Comparison of ENCODE assay signal across 15 mouse cellular contexts in the genomic region with DNA sequence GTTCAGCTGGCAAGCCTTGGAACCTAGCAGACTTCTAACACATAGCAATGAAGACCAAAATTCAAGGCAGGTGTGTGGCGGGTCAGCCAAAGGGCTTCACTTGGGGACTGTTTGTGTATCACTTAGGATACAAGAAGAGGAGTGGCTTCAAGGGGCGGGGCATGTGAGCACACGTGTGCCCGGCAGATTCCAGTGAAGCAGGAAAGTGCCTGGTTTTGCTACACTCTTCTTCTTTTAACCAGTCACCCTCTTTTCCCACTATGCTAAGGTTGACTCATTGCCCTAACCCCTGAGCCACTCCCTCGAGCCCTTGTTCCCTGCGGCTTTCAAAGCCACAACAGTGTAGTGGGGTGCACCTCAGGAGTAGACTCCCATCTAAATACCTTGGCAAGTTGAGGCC. TPM values are rescaled to one million over a fixed set of nuclear protein-coding genes. Genes with fewer than 3 reads are reported as not detected.
DNase-seq lines count a peak whose midpoint lies in the region; ATAC-seq and TF ChIP-seq lines count a peak whose summit lies in the region.
"Had no signal": no experiment of that assay in that cellular context is flagged by ENCODE, and none has a peak within 500 bp of the region (broad histone marks: within the 10 kb centered on the region; RNA-seq: fewer than 3 reads in every experiment).

No protein-coding gene starts in this region.

- peaks cover 6% of the 10 kb centered on the region for H3K27me3 ChIP-seq in limb, embryonic 14.5 days (ENCODE audit: control insufficient read depth, insufficient read depth, low read length)
- peaks cover 36% of the 10 kb centered on the region for H3K27me3 ChIP-seq in limb, embryonic 10.5 days (ENCODE audit: low read depth, poor library complexity, severe bottlenecking)
- H3K27me3 ChIP-seq in lung, embryonic 14.5 days (ENCODE audit: insufficient read depth, low read length): peaks cover 3% of the 10 kb centered on the region; the same call in 1 of the 2 replicates
- no peaks in the 10 kb centered on the region for H3K27me3 ChIP-seq in stomach, embryonic 16.5 days (ENCODE audit: control insufficient read depth, insufficient read depth, low read length)

- H3K27ac ChIP-seq in limb, embryonic 14.5 days (replicated peaks; ENCODE audit: low read depth, low read length): no peak overlapping the region
- no peak overlapping the region for H3K27ac ChIP-seq in limb, embryonic 10.5 days
- no peak overlapping the region for H3K27ac ChIP-seq in lung, embryonic 14.5 days (ENCODE audit: low read depth)
- H3K27ac ChIP-seq in stomach, embryonic 16.5 days (ENCODE audit: low read length): peak overlapping the region; percentile 87
- H3K27ac ChIP-seq: hindbrain, embryonic 12.5 days; limb, embryonic 12.5 days; midbrain, embryonic 10.5 days had no signal

- no peak overlapping the region for H3K4me3 ChIP-seq in limb, embryonic 14.5 days (replicated peaks; ENCODE audit: low read length)
- no peak overlapping the region for H3K4me3 ChIP-seq in limb, embryonic 10.5 days
- H3K4me3 ChIP-seq in lung, embryonic 14.5 days (ENCODE audit: low read depth, low read length): no peak overlapping the region
- no peak overlapping the region for H3K4me3 ChIP-seq in stomach, embryonic 16.5 days (replicated peaks; ENCODE audit: low read length)
- H3K4me3 ChIP-seq: erythroblast, embryonic 14.5 days; hindbrain, embryonic 12.5 days; limb, embryonic 12.5 days; midbrain, embryonic 10.5 days had no signal

- WGBS in limb, embryonic 14.5 days: 23% methylated on average over 6 of the region's 6 CpGs
- 33% methylated on average over 6 of the region's 6 CpGs for WGBS in limb, embryonic 10.5 days
- 32% methylated on average over 6 of the region's 6 CpGs for WGBS in lung, embryonic 14.5 days
- WGBS in stomach, embryonic 16.5 days: 30% methylated on average over 6 of the region's 6 CpGs

- TF ChIP-seq CTCF in lung, embryonic 14.5 days (IDR thresholded peaks at IDR 0.05; ENCODE audit: low read depth): no peak

- H3K4me1 ChIP-seq in limb, embryonic 14.5 days (ENCODE audit: control insufficient read depth, insufficient read depth, low read length): peaks cover 6% of the 10 kb centered on the region; the same call in 1 of the 2 replicates
- H3K4me1 ChIP-seq in limb, embryonic 10.5 days: peaks cover 20% of the 10 kb centered on the region
- H3K4me1 ChIP-seq in lung, embryonic 14.5 days (ENCODE audit: insufficient read depth): no peaks in the 10 kb centered on the region
- H3K4me1 ChIP-seq in stomach, embryonic 16.5 days (ENCODE audit: control insufficient read depth, insufficient read depth, low read length): peaks cover 15% of the 10 kb centered on the region
- H3K4me1 ChIP-seq: hindbrain, embryonic 12.5 days had no signal

- peaks cover 30% of the 10 kb centered on the region for H3K36me3 ChIP-seq in limb, embryonic 14.5 days (ENCODE audit: control insufficient read depth, insufficient read depth, low read length)
- H3K36me3 ChIP-seq in limb, embryonic 10.5 days: peaks cover 33% of the 10 kb centered on the region
- peaks cover 33% of the 10 kb centered on the region for H3K36me3 ChIP-seq in lung, embryonic 14.5 days (ENCODE audit: insufficient read depth)
- no peaks in the 10 kb centered on the region for H3K36me3 ChIP-seq in stomach, embryonic 16.5 days (ENCODE audit: control insufficient read depth, insufficient read depth, low read length)

- ATAC-seq in limb, embryonic 14.5 days (ENCODE audit: low FRiP score, low read depth): peak; percentile 19; the same call in 1 of the 2 replicates
- 0 out of 2 replicates have a peak, but pooled peaks have one; percentile 30 for ATAC-seq in lung, embryonic 14.5 days (ENCODE audit: insufficient read depth)
- peak; percentile 78 for ATAC-seq in stomach, embryonic 16.5 days (ENCODE audit: insufficient read depth, low FRiP score)

- no peak overlapping the region for H3K4me2 ChIP-seq in limb, embryonic 14.5 days (replicated peaks; ENCODE audit: low read depth, low read length, severe bottlenecking)
- no peak overlapping the region for H3K4me2 ChIP-seq in lung, embryonic 14.5 days
- no peak overlapping the region for H3K4me2 ChIP-seq in stomach, embryonic 16.5 days (ENCODE audit: low read depth, low read length)
- H3K4me2 ChIP-seq: hindbrain, embryonic 12.5 days; limb, embryonic 12.5 days had no signal

- no peak overlapping the region for H3K9ac ChIP-seq in limb, embryonic 14.5 days (ENCODE audit: low read depth, low read length, severe bottlenecking)
- H3K9ac ChIP-seq in lung, embryonic 14.5 days: no peak overlapping the region
- H3K9ac ChIP-seq in stomach, embryonic 16.5 days (ENCODE audit: low read length): no peak overlapping the region
- H3K9ac ChIP-seq: hindbrain, embryonic 12.5 days; limb, embryonic 12.5 days had no signal

- H3K9me3 ChIP-seq in limb, embryonic 14.5 days (ENCODE audit: control insufficient read depth, low read length): no peaks in the 10 kb centered on the region
- no peaks in the 10 kb centered on the region for H3K9me3 ChIP-seq in limb, embryonic 10.5 days (replicated peaks)
- no peaks in the 10 kb centered on the region for H3K9me3 ChIP-seq in lung, embryonic 14.5 days (ENCODE audit: low read depth, low read length)
- no peaks in the 10 kb centered on the region for H3K9me3 ChIP-seq in stomach, embryonic 16.5 days (replicated peaks; ENCODE audit: control insufficient read depth, low read length)
- H3K9me3 ChIP-seq: hindbrain, embryonic 12.5 days; limb, embryonic 12.5 days; midbrain, embryonic 10.5 days had no signal

- no peak for TF ChIP-seq POLR2A in limb, embryonic 14.5 days (IDR thresholded peaks at IDR 0.05; ENCODE audit: borderline replicate concordance, extremely low read depth, insufficient read depth, insufficient read length)

- DNase-seq in embryo, embryonic 10.5 days (ENCODE audit: low spot score): peak; percentile 18
- no peak for DNase-seq in embryo, embryonic 9.5 days (ENCODE audit: extremely low spot score)
- DNase-seq in limb, embryonic 14.5 days (ENCODE audit: low spot score): peak; percentile 34
- no peak for DNase-seq in limb, embryonic 10.5 days (ENCODE audit: low spot score)
- DNase-seq in lung, embryonic 14.5 days: peak; percentile 29
- no peak for DNase-seq in retina, postnatal 1 day
- no peak for DNase-seq in spleen, postnatal 4 days (ENCODE audit: low spot score in 2 of 2)
- DNase-seq: adrenal gland, postnatal 25 days; B cell, adult 2 months; cerebellum, adult 11-12 months had no signal

RNA-seq across cellular contexts. Expression of gene Tgm1, which starts 1.2 kb away (rescaled TPM):
- polyA plus RNA-seq in limb, embryonic 14.5 days (2012; rRNA removed): 15.0 and 17.7 TPM in 2 replicates
- polyA plus RNA-seq in limb, embryonic 14.5 days (2014; fragmentation: Nextera tagmentation; extraction: Ambion mirVana): 17.0 and 21.2 TPM in 2 replicates
- 1.5 and 1.9 TPM in 2 replicates for polyA plus RNA-seq in limb, embryonic 10.5 days (2016; fragmentation: Nextera tagmentation; extraction: Ambion mirVana)
- polyA plus RNA-seq in lung, embryonic 14.5 days (2014; fragmentation: Nextera tagmentation; extraction: Ambion mirVana): 0.89 and 1.3 TPM in 2 replicates
- polyA plus RNA-seq in stomach, embryonic 16.5 days (2015; fragmentation: Nextera tagmentation; extraction: Ambion mirVana): 53.1 and 72.9 TPM in 2 replicates

RNA-seq across cellular contexts. Expression of gene Rabggta, which starts 7.2 kb away (rescaled TPM):
- 41.7 and 53.5 TPM in 2 replicates for polyA plus RNA-seq in limb, embryonic 14.5 days (2012; rRNA removed)
- 20.4 and 23.0 TPM in 2 replicates for polyA plus RNA-seq in limb, embryonic 14.5 days (2014; fragmentation: Nextera tagmentation; extraction: Ambion mirVana)
- polyA plus RNA-seq in limb, embryonic 10.5 days (2016; fragmentation: Nextera tagmentation; extraction: Ambion mirVana): 27.3 and 29.7 TPM in 2 replicates
- 25.6 and 29.5 TPM in 2 replicates for polyA plus RNA-seq in lung, embryonic 14.5 days (2014; fragmentation: Nextera tagmentation; extraction: Ambion mirVana)
- polyA plus RNA-seq in stomach, embryonic 16.5 days (2015; fragmentation: Nextera tagmentation; extraction: Ambion mirVana): 36.3 and 37.1 TPM in 2 replicates

RNA-seq across cellular contexts. Expression of gene Dhrs1, which starts 30.6 kb away (rescaled TPM):
- 88.3 and 109 TPM in 2 replicates for polyA plus RNA-seq in limb, embryonic 14.5 days (2012; rRNA removed)
- polyA plus RNA-seq in limb, embryonic 14.5 days (2014; fragmentation: Nextera tagmentation; extraction: Ambion mirVana): 82.0 and 89.7 TPM in 2 replicates
- polyA plus RNA-seq in limb, embryonic 10.5 days (2016; fragmentation: Nextera tagmentation; extraction: Ambion mirVana): 65.2 and 67.4 TPM in 2 replicates
- polyA plus RNA-seq in lung, embryonic 14.5 days (2014; fragmentation: Nextera tagmentation; extraction: Ambion mirVana): 76.7 and 79.9 TPM in 2 replicates
- 107 and 125 TPM in 2 replicates for polyA plus RNA-seq in stomach, embryonic 16.5 days (2015; fragmentation: Nextera tagmentation; extraction: Ambion mirVana)
- polyA plus RNA-seq: erythroblast, embryonic 14.5 days had no signal

RNA-seq across cellular contexts. Expression of gene Nop9, which starts 30.6 kb away (rescaled TPM):
- 23.5 and 30.5 TPM in 2 replicates for polyA plus RNA-seq in limb, embryonic 14.5 days (2012; rRNA removed)
- polyA plus RNA-seq in limb, embryonic 14.5 days (2014; fragmentation: Nextera tagmentation; extraction: Ambion mirVana): 37.6 and 38.1 TPM in 2 replicates
- polyA plus RNA-seq in limb, embryonic 10.5 days (2016; fragmentation: Nextera tagmentation; extraction: Ambion mirVana): 68.7 and 71.4 TPM in 2 replicates
- polyA plus RNA-seq in lung, embryonic 14.5 days (2014; fragmentation: Nextera tagmentation; extraction: Ambion mirVana): 48.7 and 50.6 TPM in 2 replicates
- 23.8 and 28.4 TPM in 2 replicates for polyA plus RNA-seq in stomach, embryonic 16.5 days (2015; fragmentation: Nextera tagmentation; extraction: Ambion mirVana)

RNA-seq across cellular contexts. Expression of gene Tinf2, which starts 33.3 kb away (rescaled TPM):
- 35.9 and 38.4 TPM in 2 replicates for polyA plus RNA-seq in limb, embryonic 14.5 days (2012; rRNA removed)
- 34.2 and 40.1 TPM in 2 replicates for polyA plus RNA-seq in limb, embryonic 14.5 days (2014; fragmentation: Nextera tagmentation; extraction: Ambion mirVana)
- 66.2 and 77.9 TPM in 2 replicates for polyA plus RNA-seq in limb, embryonic 10.5 days (2016; fragmentation: Nextera tagmentation; extraction: Ambion mirVana)
- 53.3 and 58.0 TPM in 2 replicates for polyA plus RNA-seq in lung, embryonic 14.5 days (2014; fragmentation: Nextera tagmentation; extraction: Ambion mirVana)
- polyA plus RNA-seq in stomach, embryonic 16.5 days (2015; fragmentation: Nextera tagmentation; extraction: Ambion mirVana): 34.4 and 36.3 TPM in 2 replicates

Comparison
In these comparisons a context has a peak if more than half of its experiments do, and no peak if none do; other contexts are left out.
1. DNase-seq: peak in embryo, embryonic 10.5 days (single experiment), limb, embryonic 14.5 days (single experiment) and lung, embryonic 14.5 days (single experiment); none in embryo, embryonic 9.5 days (single experiment), limb, embryonic 10.5 days (single experiment), retina, postnatal 1 day (single experiment) and spleen, postnatal 4 days (0 of 2).
2. ATAC-seq: peak in every context shown above with its lines; median percentile 78 in stomach, embryonic 16.5 days; 30 in lung, embryonic 14.5 days; 19 in limb, embryonic 14.5 days.